Mouse (Mus musculus) lung, embryonic 14.5 days (tissue): ENCODE data around the gene Cdca5. TPM values are rescaled to one million over a fixed set of nuclear protein-coding genes. Genes with fewer than 3 reads are reported as not detected.
A peak's percentile ranks its signal among the peaks of the same experiment; 100 is the strongest.
"Not testable (repeated sequence)": the region's sequence is repeated elsewhere in the genome, so short reads cannot be mapped to it uniquely, and the experiment has no call there.

Experiments used
- ATAC-seq: fragments of 200-750 bp; cut with Nextera tagmentation; 2 replicates; pipeline ENCODE4 v1.8.0; 2017; ENCODE audit warnings: mild to moderate bottlenecking, moderate TSS enrichment, moderate library complexity; ENCODE audit not compliant: insufficient read depth
- DNase-seq: peaks from one replicate; pipeline ENCODE4 v3.0.0-alpha.2; 2015
- H3K27ac ChIP-seq: fragments of 300-500 bp; sonication (generic); 2 replicates; pipeline ENCODE4 v1.5.1; 2014; ENCODE audit warnings: low read depth, mild to moderate bottlenecking, moderate library complexity
- H3K27me3 ChIP-seq: fragments of 300-500 bp; sonication (generic); 2 replicates; pipeline ENCODE4 v1.6.1; 2014; ENCODE audit warnings: low read length, control low read depth; ENCODE audit not compliant: insufficient read depth
- H3K36me3 ChIP-seq: fragments of 300-500 bp; sonication (generic); 2 replicates; pipeline ENCODE4 v1.6.1; 2014; ENCODE audit warnings: control low read depth; ENCODE audit not compliant: insufficient read depth
- H3K4me1 ChIP-seq: fragments of 300-500 bp; sonication (generic); 2 replicates; pipeline ENCODE4 v1.6.1; 2014; ENCODE audit warnings: antibody characterized with exemption, control low read depth; ENCODE audit not compliant: insufficient read depth
- H3K4me2 ChIP-seq: fragments of 300-500 bp; sonication (generic); 2 replicates; pipeline ENCODE4 v1.6.1; 2014; ENCODE audit warnings: mild to moderate bottlenecking
- H3K4me3 ChIP-seq: fragments of 300-500 bp; sonication (generic); 2 replicates; pipeline ENCODE4 v1.5.1; 2014; ENCODE audit warnings: low read depth, low read length
- H3K9ac ChIP-seq: fragments of 300-500 bp; sonication (generic); 2 replicates; pipeline ENCODE4 v1.6.1; 2014
- H3K9me3 ChIP-seq: fragments of 300-500 bp; sonication (generic); 2 replicates; pipeline ENCODE4 v1.6.1; 2016; ENCODE audit warnings: low read depth, low read length, control low read depth
- CTCF ChIP-seq: IDR thresholded peaks from 2 replicates; pipeline ENCODE4 v1.5.1; 2016; ENCODE audit warnings: antibody characterized with exemption, low read depth
- WGBS: fragments of 180-500 bp; shearing (Covaris S2); extraction: QIAGEN DNeasy Blood & Tissue Kit; methylation state at CpG from one replicate; pipeline ENCODE4 v1.1.7; 2014; 5-methylcytosine and 5-hydroxymethylcytosine counted together
- polyA plus RNA-seq: library from polyadenylated mRNA; unstranded; fragments of >200 nt; fragmentation: Nextera tagmentation; extraction: Ambion mirVana; gene quantifications from 2 replicates; pipeline ENCODE4 v1.2.1, GENCODE M21; 2014

Gene Cdca5
- polyA plus RNA-seq = 49.0 and 52.7 TPM in 2 replicates

DNA sequence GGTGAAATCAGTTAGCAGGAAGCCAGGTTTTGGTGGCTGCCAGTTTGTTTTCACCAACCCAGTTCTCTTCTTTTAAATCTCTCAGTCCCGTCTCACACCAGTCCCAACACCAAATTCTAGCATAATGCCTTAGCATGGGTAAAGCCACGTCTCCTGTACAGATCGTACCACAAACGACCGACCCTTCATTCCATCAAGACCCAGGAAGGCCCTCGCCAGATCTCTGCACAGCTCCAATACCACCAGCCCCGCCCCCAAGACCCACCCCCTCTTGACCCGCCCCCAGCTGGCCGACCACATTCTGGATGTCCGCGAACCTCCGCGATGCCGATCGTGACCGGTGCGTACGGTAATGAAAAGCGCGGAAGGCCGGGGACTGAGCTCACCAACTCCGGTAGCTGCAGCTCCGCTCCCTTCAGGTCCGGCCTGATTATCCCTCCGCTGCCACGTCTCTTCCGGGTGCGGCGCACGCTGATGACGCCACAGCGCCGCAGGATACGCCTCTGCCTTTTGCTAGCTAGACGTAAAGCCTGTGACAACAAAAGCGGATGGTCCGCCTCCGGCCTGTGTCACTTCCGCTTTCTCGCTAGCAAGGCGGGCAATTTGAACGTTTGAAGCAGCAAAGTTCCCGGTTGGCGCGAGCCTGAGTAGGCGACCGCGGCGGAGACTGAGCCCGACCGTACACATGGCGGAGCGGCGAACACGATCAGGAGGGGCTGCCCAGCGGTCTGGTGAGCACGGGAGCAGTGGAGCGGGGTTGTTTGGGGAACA is at the start of gene Cdca5, which contains the start of gene Zfpl1:
Cdca5 (plus strand) TSS at position 506 of the 771 bp plus-strand sequence.
Zfpl1 (minus strand) TSS at position 479 of the 771 bp plus-strand sequence.
- Histone ChIP-seq H3K27me3 (no peaks in the 10 kb centered on the region), H3K9ac (peak within 1 kb of the TSS; percentile 70), H3K27ac (peak within 1 kb of the TSS; percentile 84), H3K4me3 (peak within 1 kb of the TSS; percentile 84), H3K4me2 (peak within 1 kb of the TSS; percentile 91), H3K36me3 (peaks cover 65% of the 10 kb centered on the region), H3K4me1 (peaks cover 3% of the 10 kb centered on the region), H3K9me3 (no peaks in the 10 kb centered on the region)
- under 1% methylated on average over 58 of the region's 58 CpGs for WGBS
- ATAC-seq (peak; percentile 91), DNase-seq (peak; percentile 99)
- no peak for TF ChIP-seq CTCF

DNA sequence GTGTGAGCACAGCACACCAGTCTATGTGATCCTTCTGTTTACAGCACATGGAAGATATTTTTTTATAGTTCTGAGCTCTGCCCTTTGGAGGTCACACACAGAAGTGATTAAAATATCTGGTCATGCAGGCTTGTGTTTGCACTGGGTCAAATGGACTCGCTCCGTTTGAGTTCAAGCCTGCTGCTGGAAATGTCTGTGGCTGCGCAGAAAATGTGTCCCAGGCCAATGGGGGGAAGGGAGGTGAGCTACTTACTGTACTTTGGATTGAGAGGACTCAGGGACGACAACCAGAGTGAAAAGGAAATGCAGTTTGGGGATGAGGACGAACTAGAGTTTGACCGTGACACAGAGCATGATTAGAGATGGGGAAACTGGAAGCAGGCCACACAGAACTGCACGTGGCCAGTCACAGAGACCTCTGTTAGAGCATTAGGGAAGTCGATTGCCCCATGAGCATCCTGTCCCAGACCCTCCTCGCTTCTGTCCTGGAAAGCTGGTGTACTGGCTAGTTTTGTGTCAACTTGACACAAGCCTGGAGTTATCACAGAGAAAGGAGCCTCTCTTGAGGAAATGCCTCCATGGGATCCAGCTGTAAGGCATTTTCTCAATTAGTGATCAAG is 48.7 kb upstream of the Cdca5 start:
- Histone ChIP-seq H3K4me3 (no peak overlapping the region), H3K4me1 (no peaks in the 10 kb centered on the region), H3K27me3 (no peaks in the 10 kb centered on the region), H3K9me3 (no peaks in the 10 kb centered on the region), H3K27ac (no peak overlapping the region), H3K36me3 (no peaks in the 10 kb centered on the region), H3K9ac (no peak overlapping the region), H3K4me2 (no peak overlapping the region)
- DNase-seq = no peak
- WGBS = 66% methylated on average over 9 of the region's 9 CpGs
- ATAC-seq = no peak
- no peak for TF ChIP-seq CTCF

DNA sequence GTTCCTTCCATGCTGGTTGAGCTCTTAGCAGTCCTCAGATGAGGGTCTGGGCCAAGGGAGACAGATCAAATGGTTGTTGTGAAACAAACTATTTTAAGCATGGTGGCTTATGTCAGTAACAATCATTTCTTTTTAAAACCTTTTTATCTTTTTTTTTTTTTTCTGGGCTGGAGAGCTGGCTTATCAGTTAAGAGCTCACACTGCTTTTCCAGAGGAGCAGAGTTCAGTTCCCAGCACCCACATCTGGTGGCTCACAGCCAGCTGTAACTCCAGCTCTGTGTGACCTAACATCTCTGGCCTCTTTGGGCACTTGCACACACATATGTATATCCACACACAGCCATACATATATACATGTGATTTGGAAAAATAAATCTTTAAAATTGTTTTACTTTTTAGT is 47.1 kb upstream of the Cdca5 start:
- H3K4me1 ChIP-seq = no peaks in the 10 kb centered on the region
- H3K27ac ChIP-seq = no peak overlapping the region
- H3K4me2 ChIP-seq = no peak overlapping the region
- ATAC-seq (no peak), DNase-seq (no peak)
- no peak overlapping the region for H3K9ac ChIP-seq
- H3K27me3 ChIP-seq = no peaks in the 10 kb centered on the region
- no peak overlapping the region for H3K4me3 ChIP-seq
- TF ChIP-seq CTCF = no peak
- H3K9me3 ChIP-seq = no peaks in the 10 kb centered on the region
- no peaks in the 10 kb centered on the region for H3K36me3 ChIP-seq

DNA sequence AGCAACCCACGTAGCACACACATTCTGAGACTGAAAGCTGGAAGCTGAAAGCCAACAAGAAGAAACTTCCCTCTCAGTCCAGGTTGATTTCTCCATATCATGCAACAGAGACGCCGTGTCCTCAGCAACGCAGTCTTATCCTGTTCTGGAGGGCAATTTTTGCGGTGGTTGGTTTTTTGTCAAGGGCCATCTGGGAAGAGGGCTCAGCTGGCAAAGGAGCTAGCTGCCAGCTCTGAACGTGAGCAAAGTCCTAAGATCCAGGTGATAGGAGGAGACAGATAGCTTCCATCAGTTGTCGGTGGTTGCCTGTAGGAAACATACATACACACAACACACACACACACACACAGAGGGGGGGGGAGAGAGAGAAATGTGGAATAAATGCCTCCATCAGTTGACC is 46.5 kb upstream of the Cdca5 start:
- 80% methylated on average over 7 of the region's 7 CpGs for WGBS
- no peak for DNase-seq
- no peak overlapping the region for H3K4me2 ChIP-seq

DNA sequence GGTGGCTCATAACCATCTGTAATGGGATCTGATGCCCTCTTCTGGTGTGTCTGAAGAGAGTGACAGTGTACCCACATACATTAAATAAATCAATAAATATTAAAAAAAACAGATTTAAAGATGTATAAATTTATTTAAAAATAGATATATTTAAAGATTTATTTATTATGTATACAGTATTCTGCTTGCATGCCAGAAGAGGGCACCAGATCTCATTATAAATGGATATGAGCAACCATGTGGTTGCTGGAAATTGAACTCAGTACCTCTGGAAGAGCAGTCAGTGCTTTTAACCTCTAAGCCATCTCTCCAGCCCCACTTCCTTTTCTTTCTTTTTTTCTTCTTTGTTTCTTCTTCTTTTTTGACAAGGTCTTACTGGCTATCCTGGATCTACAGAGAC is 44.8 kb upstream of the Cdca5 start:
- Histone ChIP-seq H3K4me2 (no peak overlapping the region), H3K4me1 (no peaks in the 10 kb centered on the region), H3K27ac (no peak overlapping the region), H3K4me3 (no peak overlapping the region), H3K9ac (no peak overlapping the region), H3K27me3 (no peaks in the 10 kb centered on the region), H3K9me3 (no peaks in the 10 kb centered on the region), H3K36me3 (no peaks in the 10 kb centered on the region)
- ATAC-seq (no peak), DNase-seq (no peak)
- TF ChIP-seq CTCF = 0 out of 2 replicates have a peak, but pooled peaks have one; percentile 15

More for the DNA sequence above, 46.5 kb upstream of the Cdca5 start:
- Histone ChIP-seq H3K27me3 (no peaks in the 10 kb centered on the region), H3K4me1 (no peaks in the 10 kb centered on the region), H3K4me3 (no peak overlapping the region), H3K9ac (no peak overlapping the region), H3K9me3 (no peaks in the 10 kb centered on the region), H3K27ac (no peak overlapping the region), H3K36me3 (no peaks in the 10 kb centered on the region)
- no peak for TF ChIP-seq CTCF
- no peak for ATAC-seq

GRCm38 (mm10) chr19:6042293-6042692 is 42.5 kb upstream of the Cdca5 start:
- Histone ChIP-seq H3K27ac (no peak overlapping the region), H3K4me2 (no peak overlapping the region), H3K9me3 (no peaks in the 10 kb centered on the region), H3K36me3 (no peaks in the 10 kb centered on the region), H3K4me3 (no peak overlapping the region), H3K27me3 (no peaks in the 10 kb centered on the region), H3K9ac (no peak overlapping the region), H3K4me1 (no peaks in the 10 kb centered on the region; the same call in 1 of the 2 replicates)
- ATAC-seq (no peak), DNase-seq (no peak)
- TF ChIP-seq CTCF = no peak
- WGBS = 77% methylated on average over 9 of the region's 9 CpGs

DNA sequence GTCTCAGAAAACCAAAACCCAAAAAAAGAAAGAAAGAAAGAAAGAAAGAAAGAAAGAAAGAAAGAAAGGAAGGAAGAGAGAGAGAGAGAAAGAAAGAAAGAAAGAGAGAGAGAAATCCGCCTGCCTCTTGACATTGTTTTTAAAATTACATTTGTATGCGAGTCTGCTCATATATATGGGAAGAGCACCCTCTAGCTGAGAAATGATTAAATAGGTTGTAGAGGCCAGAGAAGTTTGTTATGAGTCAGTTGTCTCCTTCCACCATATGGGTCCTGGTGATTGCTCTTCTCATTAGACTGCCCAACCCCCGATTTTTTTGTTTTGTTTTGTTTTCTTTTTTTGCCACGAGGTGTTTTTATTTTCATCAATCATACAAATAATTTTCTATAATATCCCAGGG is 40.7 kb upstream of the Cdca5 start:
- not testable (repeated sequence) for H3K27ac ChIP-seq, H3K27me3 ChIP-seq, H3K4me2 ChIP-seq, H3K9me3 ChIP-seq, ATAC-seq, H3K4me3 ChIP-seq, H3K9ac ChIP-seq, H3K4me1 ChIP-seq
- 42% methylated on average over 4 of the region's 4 CpGs for WGBS
- DNase-seq = peak; percentile 79
- peak; percentile 52 for TF ChIP-seq CTCF
- peaks cover 13% of the 10 kb centered on the region for H3K36me3 ChIP-seq
